Mouse (Mus musculus) neural tube, embryonic 14.5 days (tissue): ENCODE measurements at regions not wholly inside any gene's neighbourhood (a gene's known extent, or its start where the extent isn't known, plus 50 kb on each side); places are given as distances from the start of the nearest gene placed in this dataset.
"Not testable (repeated sequence)": the region's sequence is repeated elsewhere in the genome, so short reads cannot be mapped to it uniquely, and the experiment has no call there.

Experiments
- ATAC-seq: fragments of 200-750 bp; cut with Nextera tagmentation; 2 replicates; pipeline ENCODE4 v1.8.0; 2017; ENCODE audit warnings: low read depth, mild to moderate bottlenecking, moderate TSS enrichment, moderate library complexity
- H3K27ac ChIP-seq: fragments of 300-500 bp; sonication (generic); 2 replicates; pipeline ENCODE4 v1.5.1; 2014; ENCODE audit warnings: low read depth, mild to moderate bottlenecking, control low read depth, low read length, moderate library complexity, mixed read lengths
- H3K27me3 ChIP-seq: fragments of 300-500 bp; sonication (generic); 2 replicates; pipeline ENCODE4 v1.6.1; 2014; ENCODE audit warnings: low read length; ENCODE audit not compliant: control insufficient read depth, insufficient read depth
- H3K36me3 ChIP-seq: fragments of 300-500 bp; sonication (generic); 2 replicates; pipeline ENCODE4 v1.6.1; 2014; ENCODE audit warnings: low read length, mixed read lengths; ENCODE audit not compliant: control insufficient read depth, insufficient read depth
- H3K4me1 ChIP-seq: fragments of 300-500 bp; sonication (generic); 2 replicates; pipeline ENCODE4 v1.6.1; 2014; ENCODE audit warnings: low read length; ENCODE audit not compliant: control insufficient read depth, insufficient read depth
- H3K4me2 ChIP-seq: fragments of 300-500 bp; sonication (generic); 2 replicates; pipeline ENCODE4 v1.6.1; 2014; ENCODE audit warnings: mild to moderate bottlenecking, low read depth, low read length, control low read depth
- H3K4me3 ChIP-seq: fragments of 300-500 bp; sonication (generic); 2 replicates; pipeline ENCODE4 v1.5.1; 2014; ENCODE audit warnings: low read depth, low read length, control low read depth, mixed read lengths
- H3K9ac ChIP-seq: fragments of 300-500 bp; sonication (generic); replicated peaks from 2 replicates; pipeline ENCODE4 v1.6.1; 2014; ENCODE audit warnings: low read depth, mild to moderate bottlenecking, control low read depth, low read length, mixed read lengths
- H3K9me3 ChIP-seq: fragments of 300-500 bp; sonication (generic); 2 replicates; pipeline ENCODE4 v1.6.1; 2016; ENCODE audit warnings: low read length; ENCODE audit not compliant: control insufficient read depth
- WGBS: fragments of 180-500 bp; shearing (Covaris S2); extraction: QIAGEN DNeasy Blood & Tissue Kit; methylation state at CpG from one replicate; pipeline ENCODE4 v1.1.7; 2014; 5-methylcytosine and 5-hydroxymethylcytosine counted together

GRCm38 (mm10) chr10:110840864-110841263 lies 78.7 kb upstream of the Csrp2 start:
- no peak overlapping the region for H3K27ac ChIP-seq
- ATAC-seq: no peak
- H3K36me3 ChIP-seq: no peaks in the 10 kb centered on the region
- H3K4me2 ChIP-seq: no peak overlapping the region
- 59% methylated on average over 3 of the region's 3 CpGs for WGBS
- H3K9ac ChIP-seq: no peak overlapping the region
- no peaks in the 10 kb centered on the region for H3K4me1 ChIP-seq
- no peaks in the 10 kb centered on the region for H3K27me3 ChIP-seq
- H3K4me3 ChIP-seq: no peak overlapping the region
- no peaks in the 10 kb centered on the region for H3K9me3 ChIP-seq

GRCm38 (mm10) chr10:110841670-110842069 lies 77.9 kb upstream of the Csrp2 start:
- H3K9ac ChIP-seq: no peak overlapping the region
- no peak for ATAC-seq

GRCm38 (mm10) chr10:110854663-110855163 lies 64.9 kb upstream of the Csrp2 start:
- 69% methylated on average over 3 of the region's 3 CpGs for WGBS
- H3K27me3 ChIP-seq, ATAC-seq, H3K9ac ChIP-seq, H3K36me3 ChIP-seq, H3K4me1 ChIP-seq, H3K4me3 ChIP-seq, H3K9me3 ChIP-seq, H3K27ac ChIP-seq, H3K4me2 ChIP-seq: not testable (repeated sequence)

More at GRCm38 (mm10) chr10:110841670-110842069, 77.9 kb upstream of the Csrp2 start:
- H3K9me3 ChIP-seq: no peaks in the 10 kb centered on the region
- no peak overlapping the region for H3K4me3 ChIP-seq
- H3K4me2 ChIP-seq: no peak overlapping the region
- H3K27me3 ChIP-seq: no peaks in the 10 kb centered on the region
- H3K4me1 ChIP-seq: no peaks in the 10 kb centered on the region
- H3K36me3 ChIP-seq: no peaks in the 10 kb centered on the region
- H3K27ac ChIP-seq: no peak overlapping the region
- 76% methylated on average over 3 of the region's 3 CpGs for WGBS

- not testable (repeated sequence) for H3K27ac ChIP-seq, ATAC-seq, H3K36me3 ChIP-seq, H3K9me3 ChIP-seq, H3K4me1 ChIP-seq, H3K4me3 ChIP-seq, H3K4me2 ChIP-seq, H3K9ac ChIP-seq, H3K27me3 ChIP-seq
- 22% methylated on average over 4 of the region's 4 CpGs for whole genome bisulfite sequencing
These were observed 63.8 kb upstream of the Csrp2 start for GRCm38 (mm10) chr10:110855645-110856383.

DNA sequence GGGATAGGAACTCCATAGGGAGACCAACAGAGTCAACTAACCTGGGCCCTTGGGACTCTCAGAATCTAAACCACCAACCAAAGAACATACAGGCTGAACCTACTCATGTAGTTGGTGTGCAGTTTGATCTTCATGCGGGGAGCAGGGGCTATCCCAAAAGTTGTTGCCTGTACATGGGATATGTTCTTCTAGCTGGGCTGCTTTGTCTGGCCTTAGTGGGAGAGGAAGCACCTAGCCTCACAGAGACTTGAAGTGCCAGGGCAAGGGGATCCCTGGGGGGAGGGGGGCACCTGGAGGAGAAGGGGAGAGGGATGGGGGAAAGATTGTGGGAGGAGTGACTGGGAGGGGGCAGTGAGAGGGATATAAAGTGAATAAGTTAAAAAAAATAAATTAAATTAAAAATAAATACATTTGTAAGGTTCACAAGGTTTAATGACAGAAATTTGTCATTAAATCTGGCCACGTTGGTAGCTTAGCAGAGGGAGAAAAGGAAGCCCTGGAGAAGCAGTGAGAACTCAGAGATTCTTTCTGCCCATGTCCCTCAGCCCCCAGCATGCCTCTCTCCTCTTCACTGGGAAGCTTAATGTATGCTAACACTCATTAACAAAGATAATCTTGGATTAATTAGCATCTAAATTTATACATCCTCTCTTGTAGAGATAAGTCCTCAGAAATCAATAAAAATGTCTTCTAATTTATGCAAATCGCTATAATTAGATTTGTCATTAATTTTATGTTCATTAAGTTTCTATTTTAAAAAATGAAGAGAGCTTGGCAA lies 62.1 kb upstream of the Csrp2 start:
- no peaks in the 10 kb centered on the region for H3K27me3 ChIP-seq
- no peak overlapping the region for H3K4me3 ChIP-seq
- H3K4me1 ChIP-seq: 0 out of 2 replicates have a peak, but pooled peaks cover 2% of the 10 kb centered on the region
- H3K36me3 ChIP-seq: no peaks in the 10 kb centered on the region
- H3K9ac ChIP-seq: no peak overlapping the region
- H3K27ac ChIP-seq: peak overlapping the region; percentile 72
- peak; percentile 86 for ATAC-seq
- 58% methylated on average over 3 of the region's 3 CpGs for WGBS
- H3K4me2 ChIP-seq: no peak overlapping the region
- H3K9me3 ChIP-seq: no peaks in the 10 kb centered on the region

GRCm38 (mm10) chr10:110858098-110858360 lies 61.6 kb upstream of the Csrp2 start:
- 0 out of 2 replicates have a peak, but pooled peaks cover 2% of the 10 kb centered on the region for H3K4me1 ChIP-seq
- peak overlapping the region; percentile 84 for H3K27ac ChIP-seq
- WGBS: 36% methylated on average over 5 of the region's 5 CpGs
- no peak overlapping the region; the same call in 1 of the 2 replicates for H3K4me2 ChIP-seq
- no peaks in the 10 kb centered on the region for H3K36me3 ChIP-seq
- H3K9ac ChIP-seq: no peak overlapping the region
- no peaks in the 10 kb centered on the region for H3K27me3 ChIP-seq
- peak; percentile 91 for ATAC-seq
- H3K4me3 ChIP-seq: no peak overlapping the region
- no peaks in the 10 kb centered on the region for H3K9me3 ChIP-seq

GRCm38 (mm10) chr10:110858407-110858920 lies 61.1 kb upstream of the Csrp2 start:
- WGBS: 31% methylated on average over 4 of the region's 4 CpGs
- Histone ChIP-seq H3K9ac (no peak overlapping the region), H3K36me3 (no peaks in the 10 kb centered on the region), H3K9me3 (no peaks in the 10 kb centered on the region), H3K27ac (peak overlapping the region; percentile 84), H3K27me3 (no peaks in the 10 kb centered on the region), H3K4me1 (0 out of 2 replicates have a peak, but pooled peaks cover 2% of the 10 kb centered on the region), H3K4me3 (no peak overlapping the region), H3K4me2 (no peak overlapping the region; the same call in 1 of the 2 replicates)
- ATAC-seq: peak; percentile 76

DNA sequence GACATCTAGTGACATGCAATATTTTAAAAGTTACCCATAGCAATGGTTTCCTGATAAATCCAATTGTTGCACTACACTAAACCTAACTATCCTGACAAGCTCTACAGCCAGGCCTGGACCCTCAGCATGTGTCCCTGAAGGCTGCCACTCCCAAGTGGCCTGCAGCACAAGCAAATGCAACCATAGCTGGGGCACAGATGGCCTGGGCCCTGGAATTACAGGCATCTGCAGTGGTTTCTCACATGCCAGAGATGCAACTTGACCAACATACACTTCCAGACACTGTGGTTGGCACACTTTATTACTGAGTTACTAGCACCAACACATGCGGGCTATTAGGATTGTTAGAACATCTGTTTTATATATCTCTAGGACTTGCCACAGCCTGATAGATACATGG lies 60.3 kb upstream of the Csrp2 start:
- no peak overlapping the region for H3K4me3 ChIP-seq
- H3K9me3 ChIP-seq: no peaks in the 10 kb centered on the region
- no peak for ATAC-seq
- H3K27me3 ChIP-seq: no peaks in the 10 kb centered on the region
- 65% methylated on average over 1 of the region's 1 CpGs for WGBS
- no peak overlapping the region for H3K27ac ChIP-seq
- H3K4me1 ChIP-seq: 0 out of 2 replicates have a peak, but pooled peaks cover 2% of the 10 kb centered on the region
- H3K9ac ChIP-seq: no peak overlapping the region
- no peaks in the 10 kb centered on the region for H3K36me3 ChIP-seq
- H3K4me2 ChIP-seq: no peak overlapping the region
